Mouse (Mus musculus) intestine, embryonic 14.5 days (tissue): Measurements from ENCODE around the gene Cdk5. TPM values are rescaled to one million over a fixed set of nuclear protein-coding genes. Genes with fewer than 3 reads are reported as not detected.

ENCODE experiments used
- ATAC-seq: fragments of 200-750 bp; cut with Nextera tagmentation; replicated peaks from 2 replicates; pipeline ENCODE4 v1.8.0; 2017; ENCODE audit warnings: low read depth, moderate number of reproducible peaks, moderate TSS enrichment, moderate library complexity; ENCODE audit not compliant: low FRiP score, low TSS enrichment
- DNase-seq: peaks from one replicate; pipeline ENCODE4 v3.0.0-alpha.2; 2018; ENCODE audit warnings: low spot score
- H3K27ac ChIP-seq: fragments of 300-500 bp; sonication (generic); 2 replicates; pipeline ENCODE4 v1.5.1; 2014; ENCODE audit warnings: low read depth, mild to moderate bottlenecking, control low read depth
- H3K27me3 ChIP-seq: fragments of 300-500 bp; sonication (generic); replicated peaks from 2 replicates; pipeline ENCODE4 v1.6.1; 2014; ENCODE audit warnings: low read length, control low read depth; ENCODE audit not compliant: control insufficient read depth, insufficient read depth
- H3K36me3 ChIP-seq: fragments of 300-500 bp; sonication (generic); 2 replicates; pipeline ENCODE4 v1.6.1; 2014; ENCODE audit warnings: low read length, control low read depth; ENCODE audit not compliant: control insufficient read depth, insufficient read depth
- H3K4me1 ChIP-seq: fragments of 300-500 bp; sonication (generic); replicated peaks from 2 replicates; pipeline ENCODE4 v1.6.1; 2014; ENCODE audit warnings: low read length, control low read depth, mixed read lengths; ENCODE audit not compliant: control insufficient read depth, insufficient read depth
- H3K4me2 ChIP-seq: fragments of 300-500 bp; sonication (generic); 2 replicates; pipeline ENCODE4 v1.6.1; 2014; ENCODE audit warnings: low read length
- H3K4me3 ChIP-seq: fragments of 300-500 bp; sonication (generic); 2 replicates; pipeline ENCODE4 v1.5.1; 2014; ENCODE audit warnings: low read depth, low read length, control low read depth, mixed read lengths
- H3K9ac ChIP-seq: fragments of 300-500 bp; sonication (generic); 2 replicates; pipeline ENCODE4 v1.6.1; 2014; ENCODE audit warnings: mild to moderate bottlenecking, low read length
- H3K9me3 ChIP-seq: fragments of 300-500 bp; sonication (generic); 2 replicates; pipeline ENCODE4 v1.6.1; 2016; ENCODE audit warnings: low read length, control low read depth; ENCODE audit not compliant: control insufficient read depth
- WGBS: fragments of 180-500 bp; shearing (Covaris S2); extraction: QIAGEN DNeasy Blood & Tissue Kit; methylation state at CpG from one replicate; pipeline ENCODE4 v1.1.7; 2014; 5-methylcytosine and 5-hydroxymethylcytosine counted together
- polyA plus RNA-seq: library from polyadenylated mRNA; unstranded; fragments of >200 nt; fragmentation: Nextera tagmentation; extraction: Ambion mirVana; gene quantifications from 2 replicates; pipeline ENCODE4 v1.2.1, GENCODE M21; 2014

Cdk5 gene
- polyA plus RNA-seq, 1 experiment from 2014 or later, result 41.2 TPM

GRCm38 (mm10) chr5:24412063-24412462 is 11.3 kb downstream of the Cdk5 start:
- no peak for DNase-seq
- peaks cover 9% of the 10 kb centered on the region; the same call in 1 of the 2 replicates for H3K36me3 ChIP-seq
- ATAC-seq, result no peak
- WGBS, result 68% methylated on average over 2 of the region's 2 CpGs
- H3K27me3 ChIP-seq, result no peaks in the 10 kb centered on the region
- no peak overlapping the region for H3K27ac ChIP-seq
- H3K9me3 ChIP-seq, result no peaks in the 10 kb centered on the region
- H3K4me3 ChIP-seq, result no peak overlapping the region
- H3K4me2 ChIP-seq, result no peak overlapping the region
- 0 out of 2 replicates have a peak, but pooled peaks cover 5% of the 10 kb centered on the region for H3K4me1 ChIP-seq
- no peak overlapping the region for H3K9ac ChIP-seq

DNA sequence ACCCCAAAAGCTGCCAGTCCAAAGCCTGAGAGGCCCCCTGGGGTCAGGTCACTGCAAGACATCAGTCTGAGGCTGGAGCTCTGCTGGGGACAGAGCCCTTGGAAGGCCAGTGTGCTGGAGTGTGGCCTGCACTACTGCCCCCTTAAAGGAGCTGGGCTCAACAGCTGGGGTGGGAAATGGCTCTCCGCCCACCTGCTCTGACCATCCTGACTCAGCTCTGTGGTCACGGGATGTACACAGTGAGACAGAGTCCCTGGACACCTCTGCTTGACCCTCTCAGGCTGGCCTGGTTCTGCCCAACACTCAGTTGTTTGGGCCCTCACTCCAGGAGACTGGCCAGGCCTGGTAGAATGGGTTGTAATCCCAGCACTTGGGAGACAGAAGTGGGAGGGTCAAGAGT is 13.9 kb downstream of the Cdk5 start:
- no peak for ATAC-seq
- DNase-seq, result no peak
- H3K4me1 ChIP-seq, result no peaks in the 10 kb centered on the region
- no peak overlapping the region for H3K4me3 ChIP-seq
- no peaks in the 10 kb centered on the region for H3K9me3 ChIP-seq
- no peak overlapping the region for H3K9ac ChIP-seq
- peaks cover 19% of the 10 kb centered on the region; the same call in 1 of the 2 replicates for H3K36me3 ChIP-seq
- H3K4me2 ChIP-seq, result no peak overlapping the region
- WGBS, result 82% methylated on average over 2 of the region's 2 CpGs
- no peaks in the 10 kb centered on the region for H3K27me3 ChIP-seq
- no peak overlapping the region for H3K27ac ChIP-seq

DNA sequence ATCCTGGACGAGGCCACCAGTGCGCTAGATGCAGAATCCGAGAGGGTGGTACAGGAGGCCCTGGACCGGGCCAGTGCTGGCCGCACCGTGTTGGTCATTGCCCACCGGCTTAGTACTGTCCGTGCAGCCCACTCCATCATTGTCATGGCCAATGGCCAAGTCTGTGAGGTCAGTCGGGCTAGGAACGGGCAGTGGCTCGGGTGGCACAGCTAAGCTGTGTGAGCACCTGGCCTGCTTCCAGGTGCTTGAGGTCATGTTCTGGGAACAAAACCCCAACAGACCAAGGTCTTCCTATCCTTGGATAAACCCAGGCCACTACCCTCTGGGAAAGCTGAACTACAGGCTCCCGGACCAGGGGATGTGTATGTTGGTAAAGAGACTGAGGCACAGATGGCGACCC is 14.7 kb downstream of the Cdk5 start:
- H3K4me2 ChIP-seq, result no peak overlapping the region
- no peaks in the 10 kb centered on the region for H3K27me3 ChIP-seq
- no peaks in the 10 kb centered on the region for H3K9me3 ChIP-seq
- H3K4me1 ChIP-seq, result no peaks in the 10 kb centered on the region
- no peak for ATAC-seq
- peaks cover 22% of the 10 kb centered on the region for H3K36me3 ChIP-seq
- no peak for DNase-seq
- no peak overlapping the region for H3K4me3 ChIP-seq
- no peak overlapping the region for H3K9ac ChIP-seq
- no peak overlapping the region for H3K27ac ChIP-seq
- 92% methylated on average over 13 of the region's 13 CpGs for WGBS

DNA sequence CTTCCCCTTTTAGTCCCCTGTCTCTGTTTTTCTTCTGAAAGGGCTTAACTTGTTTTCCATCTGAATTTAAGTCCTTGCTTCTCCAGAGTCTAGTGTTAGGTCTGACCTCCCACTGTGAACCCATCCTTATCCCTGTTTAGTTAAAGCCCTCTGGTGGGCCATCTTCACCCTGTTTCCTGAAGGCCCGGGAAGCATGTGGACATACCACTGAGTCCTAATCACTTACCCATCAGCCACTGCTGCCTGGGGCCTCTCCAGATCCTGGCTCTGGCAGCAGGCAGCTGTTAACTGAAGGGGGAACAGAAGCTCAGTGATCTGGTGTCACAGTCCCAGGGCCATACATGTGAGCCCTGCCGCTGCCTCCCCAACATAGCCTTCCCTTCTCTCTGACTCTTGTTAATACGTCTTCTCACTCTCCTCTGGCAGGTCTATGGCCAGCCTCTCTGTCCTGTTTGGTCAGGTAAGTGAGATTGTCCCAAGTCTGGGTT is 17.9 kb downstream of the Cdk5 start:
- Histone ChIP-seq H3K27ac (no peak overlapping the region), H3K36me3 (peaks cover 48% of the 10 kb centered on the region), H3K4me2 (no peak overlapping the region), H3K9me3 (no peaks in the 10 kb centered on the region), H3K4me3 (no peak overlapping the region), H3K27me3 (no peaks in the 10 kb centered on the region), H3K4me1 (no peaks in the 10 kb centered on the region), H3K9ac (no peak overlapping the region)
- no peak for ATAC-seq
- WGBS, result 59% methylated on average over 3 of the region's 3 CpGs
- no peak for DNase-seq

GRCm38 (mm10) chr5:24404594-24405360 is 18.6 kb downstream of the Cdk5 start:
- H3K9me3 ChIP-seq, result no peaks in the 10 kb centered on the region
- no peak overlapping the region for H3K4me3 ChIP-seq
- no peak overlapping the region for H3K4me2 ChIP-seq
- no peak overlapping the region for H3K27ac ChIP-seq
- 82% methylated on average over 6 of the region's 6 CpGs for WGBS
- H3K36me3 ChIP-seq, result peaks cover 49% of the 10 kb centered on the region
- no peak for ATAC-seq
- no peaks in the 10 kb centered on the region for H3K27me3 ChIP-seq
- DNase-seq, result no peak
- no peaks in the 10 kb centered on the region for H3K4me1 ChIP-seq
- no peak overlapping the region for H3K9ac ChIP-seq

- peaks cover 40% of the 10 kb centered on the region for H3K36me3 ChIP-seq
- no peak overlapping the region for H3K4me3 ChIP-seq
- ATAC-seq (no peak; the same call in 1 of the 2 replicates), DNase-seq (no peak)
- WGBS, result 75% methylated on average over 9 of the region's 9 CpGs
- no peak overlapping the region for H3K27ac ChIP-seq
- no peak overlapping the region for H3K4me2 ChIP-seq
- H3K9ac ChIP-seq, result no peak overlapping the region
- H3K9me3 ChIP-seq, result no peaks in the 10 kb centered on the region
- no peaks in the 10 kb centered on the region for H3K4me1 ChIP-seq
- no peaks in the 10 kb centered on the region for H3K27me3 ChIP-seq
Measured at GRCm38 (mm10) chr5:24401969-24402368, 21.4 kb downstream of the Cdk5 start.

GRCm38 (mm10) chr5:24400911-24401605 is 22.3 kb downstream of the Cdk5 start:
- H3K9ac ChIP-seq, result no peak overlapping the region
- H3K27me3 ChIP-seq, result no peaks in the 10 kb centered on the region
- 87% methylated on average over 5 of the region's 5 CpGs for WGBS
- ATAC-seq, result no peak
- no peaks in the 10 kb centered on the region for H3K4me1 ChIP-seq
- H3K4me2 ChIP-seq, result no peak overlapping the region
- no peak overlapping the region for H3K27ac ChIP-seq
- H3K4me3 ChIP-seq, result no peak overlapping the region
- no peak for DNase-seq
- H3K36me3 ChIP-seq, result peaks cover 35% of the 10 kb centered on the region
- no peaks in the 10 kb centered on the region for H3K9me3 ChIP-seq

- WGBS, result 86% methylated on average over 11 of the region's 11 CpGs
Measured at GRCm38 (mm10) chr5:24400362-24400761, 23.0 kb downstream of the Cdk5 start.

More at GRCm38 (mm10) chr5:24400362-24400761, 23.0 kb downstream of the Cdk5 start:
- Histone ChIP-seq H3K27me3 (no peaks in the 10 kb centered on the region), H3K4me1 (no peaks in the 10 kb centered on the region), H3K4me3 (no peak overlapping the region), H3K36me3 (peaks cover 30% of the 10 kb centered on the region; the same call in 1 of the 2 replicates), H3K9me3 (no peaks in the 10 kb centered on the region), H3K4me2 (no peak overlapping the region), H3K9ac (no peak overlapping the region), H3K27ac (no peak overlapping the region)
- ATAC-seq (no peak), DNase-seq (no peak)
